Mouse (Mus musculus) CH12.LX (cell line): ENCODE results near the gene Tpra1. TPM values are rescaled to one million over a fixed set of nuclear protein-coding genes. Genes with fewer than 3 reads are reported as not detected.

Experiments used
- DNase-seq: peaks from one replicate; pipeline ENCODE4 v3.0.0-alpha.2; 2013; ENCODE audit errors: extremely low read depth
- H3K27ac ChIP-seq: 2 replicates; pipeline ENCODE4 v1.5.1; 2012; ENCODE audit warnings: low read depth, mild to moderate bottlenecking, control low read depth, moderate library complexity; ENCODE audit not compliant: insufficient read depth
- H3K27me3 ChIP-seq: replicated peaks from 2 replicates; pipeline ENCODE3; 2012; ENCODE audit warnings: inconsistent platforms
- H3K36me3 ChIP-seq, 2 experiments: replicated peaks in 1 of 2; 2 replicates each; pipeline versions ENCODE3 to v1.6.1; 2012; ENCODE audit warnings: inconsistent platforms in 1 of 2, low read length in 1 of 2, mild to moderate bottlenecking in 1 of 2, mixed read lengths in 1 of 2, moderate library complexity in 1 of 2; ENCODE audit not compliant: control insufficient read depth in 1 of 2, insufficient read depth in 1 of 2
- H3K4me1 ChIP-seq, 2 experiments: 2 replicates each; pipeline ENCODE4 v1.6.1; 2012; ENCODE audit warnings: inconsistent platforms in 1 of 2, moderate library complexity in 1 of 2; ENCODE audit not compliant: insufficient read depth in 2 of 2, control insufficient read depth in 1 of 2
- H3K4me2 ChIP-seq: 2 replicates; pipeline ENCODE4 v1.6.1; 2012; ENCODE audit warnings: low read depth, mild to moderate bottlenecking, control low read depth; ENCODE audit not compliant: poor library complexity, insufficient read depth, severe bottlenecking
- H3K4me3 ChIP-seq, 3 experiments: fragments of 150-350 bp in 1 of 3; sonication (generic) in 1 of 3; replicated peaks in 1 of 3; 2 replicates each; pipeline versions ENCODE3 to v1.5.1; 2011 to 2012; ENCODE audit warnings: low read depth in 2 of 3, low read length in 2 of 3, mild to moderate bottlenecking in 2 of 3, moderate library complexity in 2 of 3, control low read depth in 1 of 3, improper control_type of control experiment in 1 of 3, inconsistent platforms in 1 of 3, mixed read lengths in 1 of 3; ENCODE audit not compliant: poor library complexity in 1 of 3
- H3K79me2 ChIP-seq: replicated peaks from 2 replicates; pipeline ENCODE4 v1.6.1; 2012; ENCODE audit warnings: mild to moderate bottlenecking, moderate library complexity; ENCODE audit not compliant: control insufficient read depth, poor library complexity, insufficient read depth, severe bottlenecking; ENCODE audit errors: extremely low read depth
- H3K9ac ChIP-seq: 2 replicates; pipeline ENCODE4 v1.6.1; 2012; ENCODE audit warnings: low read depth, mild to moderate bottlenecking, control low read depth, moderate library complexity; ENCODE audit not compliant: insufficient read depth
- H3K9me3 ChIP-seq: replicated peaks from 2 replicates; pipeline ENCODE3; 2012; ENCODE audit warnings: low read length, inconsistent platforms, mixed read lengths
- BHLHE40 ChIP-seq: IDR thresholded peaks from 2 replicates; pipeline ENCODE4 v1.6.1; 2011; ENCODE audit warnings: mild to moderate bottlenecking, low read depth, low read length, improper control_type of control experiment
- CHD1 ChIP-seq: IDR thresholded peaks from 2 replicates; pipeline ENCODE4 v1.6.1; 2012; ENCODE audit warnings: low read depth, low read length, improper control_type of control experiment, inconsistent platforms
- CHD2 ChIP-seq: IDR thresholded peaks from 2 replicates; pipeline ENCODE4 v1.6.1; 2011; ENCODE audit warnings: low read length, improper control_type of control experiment
- E2F4 ChIP-seq: IDR thresholded peaks from 2 replicates; pipeline ENCODE4 v1.6.1; 2011; ENCODE audit warnings: low read depth, low read length, improper control_type of control experiment; ENCODE audit not compliant: insufficient replicate concordance
- ETS1 ChIP-seq: conservative IDR thresholded peaks from 2 replicates; pipeline ENCODE4 v1.6.1; 2012; ENCODE audit warnings: low read depth, mild to moderate bottlenecking, inconsistent platforms, low read length, improper control_type of control experiment, moderate library complexity
- GABPA ChIP-seq: IDR thresholded peaks from 2 replicates; pipeline ENCODE4 v1.6.1; 2012; ENCODE audit warnings: low read depth, low read length, improper control_type of control experiment, inconsistent platforms; ENCODE audit not compliant: insufficient replicate concordance
- HCFC1 ChIP-seq: IDR thresholded peaks from 2 replicates; pipeline ENCODE4 v1.6.1; 2012; ENCODE audit warnings: low read depth, mild to moderate bottlenecking, inconsistent platforms, low read length, improper control_type of control experiment
- IRF4 ChIP-seq: IDR thresholded peaks from 2 replicates; pipeline ENCODE4 v1.6.1; 2014; ENCODE audit warnings: low read depth, mild to moderate bottlenecking, inconsistent platforms, low read length, improper control_type of control experiment
- MAFK ChIP-seq: IDR thresholded peaks from 2 replicates; pipeline ENCODE4 v1.6.1; 2011; ENCODE audit warnings: low read length, improper control_type of control experiment; ENCODE audit not compliant: insufficient replicate concordance
- MAZ ChIP-seq: IDR thresholded peaks from 2 replicates; pipeline ENCODE4 v1.6.1; 2012; ENCODE audit warnings: low read depth, mild to moderate bottlenecking, inconsistent platforms, low read length, improper control_type of control experiment, moderate library complexity
- MEF2A ChIP-seq: IDR thresholded peaks from 2 replicates; pipeline ENCODE4 v1.6.1; 2014; ENCODE audit warnings: low read depth, mild to moderate bottlenecking, inconsistent platforms, low read length, improper control_type of control experiment, borderline replicate concordance
- NELFE ChIP-seq: IDR thresholded peaks from 2 replicates; pipeline ENCODE4 v1.6.1; 2011; ENCODE audit warnings: low read depth, low read length, improper control_type of control experiment
- NRF1 ChIP-seq: IDR thresholded peaks from 2 replicates; pipeline ENCODE4 v1.6.1; 2014; ENCODE audit warnings: low read depth, mild to moderate bottlenecking, inconsistent platforms, low read length, improper control_type of control experiment, moderate library complexity
- POLR2A ChIP-seq: IDR thresholded peaks from 2 replicates; pipeline ENCODE4 v1.6.1; 2011; ENCODE audit warnings: low read depth, mild to moderate bottlenecking, improper control_type of control experiment, low read length
- POLR2AphosphoS2 ChIP-seq: IDR thresholded peaks from 2 replicates; pipeline ENCODE4 v1.6.1; 2011; ENCODE audit warnings: low read depth, low read length, improper control_type of control experiment
- RAD21 ChIP-seq: IDR thresholded peaks from 2 replicates; pipeline ENCODE4 v1.6.1; 2011; ENCODE audit warnings: low read depth, mild to moderate bottlenecking, low read length, improper control_type of control experiment, moderate library complexity
- SMC3 ChIP-seq: IDR thresholded peaks from 2 replicates; pipeline ENCODE4 v1.6.1; 2011; ENCODE audit warnings: low read depth, low read length, improper control_type of control experiment
- dilution Hi-C: fragments of 300-500 bp; cut with MboI; formaldehyde crosslinking; loops from 2 replicates; pipeline ENCODE4 v1.14.3; 2020; ENCODE audit warnings: low sequenced_read_pairs; ENCODE audit not compliant: extremely low pct_unique_long_range_greater_than_20kb, extremely low pct_ligation_motif_present
- in situ Hi-C: fragments of 300-500 bp; cut with MboI; formaldehyde crosslinking; loops from 3 replicates; pipeline ENCODE4 v1.14.3; 2019; ENCODE audit warnings: low sequenced_read_pairs, low pct_ligation_motif_present, low pct_unique_long_range_greater_than_20kb, mixed read lengths
- polyA plus RNA-seq: library from polyadenylated mRNA; unstranded; fragments of >175 nt; gene quantifications from 2 replicates; pipeline ENCODE4 v1.2.1, GENCODE M21; 2012; ENCODE audit warnings: low read depth; ENCODE audit not compliant: insufficient read length
- total RNA-seq, 2 experiments: library from RNA; depleted of rRNA; stranded (reverse); fragments of 300-350 nt in 1 of 2; fragments of >200 nt in 1 of 2; gene quantifications; 2 replicates each; pipeline ENCODE4 v1.2.3; 2012 to 2014

The Tpra1 gene
- total and polyA plus RNA-seq, 3 experiments = 9.3 to 16.0 (median 15.6) TPM

- Histone ChIP-seq H3K27me3 (no peaks in the 10 kb centered on the region), H3K79me2 (no peaks in the 10 kb centered on the region), H3K9ac (no peak overlapping the region), H3K4me3 (no peak overlapping the region), H3K27ac (no peak overlapping the region), H3K4me2 (no peak overlapping the region), H3K36me3 (no peaks in the 10 kb centered on the region), H3K9me3 (no peaks in the 10 kb centered on the region), H3K4me1 (peaks cover 58 to 81% of the 10 kb centered on the region in 2 experiments)
- no peak for TF ChIP-seq CHD2
- TF ChIP-seq ETS1 = 0 out of 2 replicates have a peak, but pooled peaks have one; percentile 9
- 0 out of 2 replicates have a peak, but pooled peaks have one; percentile 67 for TF ChIP-seq MEF2A
- no peak for DNase-seq
- in situ Hi-C loops = no loop called here
- dilution Hi-C loops = no loop called here
Observed at GRCm38 (mm10) chr6:88941628-88942027, 39.6 kb downstream of the Tpra1 start.

- no peaks in the 10 kb centered on the region for H3K27me3 ChIP-seq
- H3K4me2 ChIP-seq = no peak overlapping the region
- TF ChIP-seq POLR2AphosphoS2 = no peak
- TF ChIP-seq GABPA = no peak
- no peak for TF ChIP-seq IRF4
- no peak for TF ChIP-seq MAZ
- TF ChIP-seq HCFC1 = no peak
- TF ChIP-seq MAFK = no peak
- no peak for TF ChIP-seq NRF1
- TF ChIP-seq E2F4 = no peak
- no peak for TF ChIP-seq NELFE
- TF ChIP-seq POLR2A = no peak
- TF ChIP-seq SMC3 = no peak
- no peak for TF ChIP-seq RAD21
- no peak for TF ChIP-seq CHD1
- TF ChIP-seq BHLHE40 = no peak
- no peak overlapping the region for H3K4me3 ChIP-seq
- dilution Hi-C loops = no loop called here
- H3K9ac ChIP-seq = no peak overlapping the region
- H3K79me2 ChIP-seq = no peaks in the 10 kb centered on the region
- no peak overlapping the region for H3K27ac ChIP-seq
- in situ Hi-C loops = no loop called here
- H3K4me1 ChIP-seq = peaks cover 48 to 71% of the 10 kb centered on the region in 2 experiments
- DNase-seq = no peak
- no peaks in the 10 kb centered on the region for H3K36me3 ChIP-seq
- H3K9me3 ChIP-seq = no peaks in the 10 kb centered on the region
Observed at GRCm38 (mm10) chr6:88942595-88942994, 40.5 kb downstream of the Tpra1 start.
